Mouse (Mus musculus) CD4-positive, CD25-positive, alpha-beta regulatory T cell, adult 9 weeks (primary cell): Measurements from ENCODE around the gene 1500011B03Rik. TPM values are rescaled to one million over a fixed set of nuclear protein-coding genes. Genes with fewer than 3 reads are reported as not detected.

Experiments used
- polyA plus RNA-seq: library from polyadenylated mRNA; unstranded; fragments of 100-300 nt; shearing (Covaris generic); gene quantifications from one replicate; pipeline ENCODE4 v1.2.1, GENCODE M21; 2017

The 1500011B03Rik gene
- polyA plus RNA-seq, result 103 TPM

GRCm38 (mm10) chr5:114822796-114823688, at the start of gene 1500011B03Rik:
1500011B03Rik (minus strand) TSS chr5:114823468.

DNA sequence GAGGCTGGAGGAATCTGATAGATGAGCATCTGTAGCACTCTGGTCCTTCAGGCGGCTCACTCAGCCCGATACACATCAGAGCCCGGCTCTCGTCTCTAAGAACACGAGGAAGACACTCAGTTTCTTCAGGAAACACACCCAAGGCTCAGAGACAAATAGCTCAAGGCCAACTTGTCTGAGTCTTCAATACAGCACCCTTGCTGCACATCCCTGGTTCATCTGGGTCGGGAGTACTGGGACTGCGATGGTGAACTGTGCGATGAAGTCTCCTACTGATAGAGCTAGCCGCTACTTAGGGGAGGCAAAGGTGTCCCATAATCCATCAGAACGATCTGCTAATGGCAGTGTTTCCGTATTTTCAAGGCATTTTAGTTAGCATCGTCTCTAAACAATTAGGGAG, 35.3 kb upstream of the 1500011B03Rik start, which contains the start of gene Gm9936:
Gene Gm9936 (minus strand): TSS at position 101 of the 400 bp plus-strand sequence.

DNA sequence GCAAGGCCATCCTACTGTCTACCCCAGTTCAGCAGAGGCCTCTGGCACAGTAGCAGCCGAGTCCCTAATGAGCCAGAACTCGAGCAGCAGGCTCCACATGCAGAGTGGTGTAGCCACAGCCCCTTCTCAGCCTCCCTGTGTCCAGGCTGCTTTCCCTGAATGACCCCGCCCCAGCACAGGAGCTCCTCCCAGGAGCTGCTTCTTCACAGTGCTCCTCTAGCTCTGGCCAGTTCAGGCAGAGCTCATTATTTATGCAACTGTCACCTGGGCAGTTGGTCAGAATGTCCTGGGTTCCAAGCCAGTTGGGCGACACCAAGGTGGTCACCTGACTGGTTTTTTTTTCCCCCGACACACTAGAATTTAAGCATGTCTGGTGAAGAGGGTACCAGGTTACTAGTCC, 30.1 kb upstream of the 1500011B03Rik start, which contains the start of gene 4930519G04Rik:
Gene 4930519G04Rik (plus strand): TSS at position 301 of the 400 bp plus-strand sequence.

GRCm38 (mm10) chr5:114775056-114775979, 48.0 kb downstream of the 1500011B03Rik start, which contains the start of gene Git2:
Git2 (minus strand) TSS chr5:114775517.

GRCm38 (mm10) chr5:114774403-114775051, 48.7 kb downstream of the 1500011B03Rik start, which contains the start of gene Ankrd13a:
Ankrd13a (plus strand) TSS chr5:114774677.

Other genes starting within 250 kb of the 1500011B03Rik start
- 0.50 TPM for gene Trpv4, start 165.0 kb downstream of the 1500011B03Rik start, polyA plus RNA-seq
- gene Gltp, start 132.5 kb downstream of the 1500011B03Rik start, polyA plus RNA-seq, result 140 TPM
- gene Tchp, start 115.7 kb downstream of the 1500011B03Rik start, polyA plus RNA-seq, result 18.9 TPM
- gene Ankrd13a, start 48.8 kb downstream of the 1500011B03Rik start, polyA plus RNA-seq, result 13.9 TPM
- gene Git2, start 48.0 kb downstream of the 1500011B03Rik start, polyA plus RNA-seq, result 136 TPM
- gene 4930519G04Rik, start 30.2 kb upstream of the 1500011B03Rik start, polyA plus RNA-seq, result not detected
- not detected for gene Gm9936, start 35.2 kb upstream of the 1500011B03Rik start, polyA plus RNA-seq
- 20.9 TPM for gene Oasl2, start 73.5 kb upstream of the 1500011B03Rik start, polyA plus RNA-seq
- 11.6 TPM for gene Oasl1, start 99.8 kb upstream of the 1500011B03Rik start, polyA plus RNA-seq
- gene 2210016L21Rik, start 118.7 kb upstream of the 1500011B03Rik start, polyA plus RNA-seq, result 56.6 TPM
- 0.21 TPM for gene Hnf1a, start 147.6 kb upstream of the 1500011B03Rik start, polyA plus RNA-seq
- 3.4 TPM for gene Sppl3, start 187.7 kb upstream of the 1500011B03Rik start, polyA plus RNA-seq